ENCODE assay signal across 25 mouse cellular contexts in the genomic region with DNA sequence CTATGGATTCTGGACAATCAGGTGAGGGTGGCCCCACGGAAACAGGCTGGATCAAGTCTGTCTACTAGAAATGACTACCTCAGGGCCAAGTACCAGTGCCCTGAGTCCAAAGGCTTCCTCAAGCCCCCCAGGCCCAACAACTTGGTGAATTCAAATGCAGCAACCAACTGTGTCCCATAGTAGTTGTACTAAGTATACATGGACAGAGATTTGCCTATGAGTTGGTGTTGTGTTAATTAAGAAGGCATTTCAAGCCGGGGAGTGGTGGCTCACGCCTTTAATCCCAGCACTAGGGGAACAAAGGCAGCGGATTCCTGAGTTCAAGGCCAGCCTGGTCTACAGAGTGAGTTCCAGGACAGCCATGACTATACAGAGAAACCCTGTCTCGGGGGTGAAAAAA.
DNase-seq lines count a peak whose midpoint lies in the region; ATAC-seq and TF ChIP-seq lines count a peak whose summit lies in the region.
"Had no signal": no experiment of that assay in that cellular context is flagged by ENCODE, and none has a peak within 500 bp of the region (broad histone marks: within the 10 kb centered on the region; RNA-seq: fewer than 3 reads in every experiment).

No protein-coding gene starts in this region.

- no peaks in the 10 kb centered on the region for H3K27me3 ChIP-seq in lung, postnatal 0 days (replicated peaks; ENCODE audit: insufficient read depth, low read length)
- no peaks in the 10 kb centered on the region for H3K27me3 ChIP-seq in stomach, postnatal 0 days (ENCODE audit: control insufficient read depth, insufficient read depth, low read length)
- H3K27me3 ChIP-seq: heart, embryonic 12.5 days; heart, embryonic 15.5 days had no signal

- ATAC-seq in lung, postnatal 0 days, result no peak
- ATAC-seq in stomach, postnatal 0 days (ENCODE audit: low FRiP score, low TSS enrichment), result no peak
- ATAC-seq: forebrain, embryonic 14.5 days; forebrain, postnatal 0 days; hindbrain, embryonic 16.5 days; inflammation-experienced regulatory T-cells, adult 6 months; intestine, postnatal 0 days had no signal

- DNase-seq in lung, postnatal 0 days (ENCODE audit: low spot score), result no peak
- no peak for DNase-seq in lung, postnatal 36 days
- peak; percentile 88 for DNase-seq in ZHBTc4 (ENCODE audit: low read depth, low spot score)
- DNase-seq in stomach, postnatal 0 days (ENCODE audit: low spot score), result no peak
- no peak for DNase-seq in left cerebral cortex, adult 11 months (ENCODE audit: low spot score)
- no peak for DNase-seq in layer of hippocampus, adult 18-20 months (ENCODE audit: low spot score in 2 of 2)
- DNase-seq: adrenal gland, adult 2 months; adrenal gland, postnatal 14 days; cerebellum, adult 11-12 months; cerebellum, adult 9-10 months; cerebellum, postnatal 14 days; forebrain, postnatal 0 days; gastrocnemius, adult 2 months; gastrocnemius, postnatal 25 days; heart, adult 18-20 months; heart, postnatal 10 days; heart, postnatal 36 days had no signal

- H3K4me1 ChIP-seq in lung, postnatal 0 days (ENCODE audit: insufficient read depth, low read depth, low read length), result peaks cover 13% of the 10 kb centered on the region; the same call in 1 of the 2 replicates
- H3K4me1 ChIP-seq in stomach, postnatal 0 days (replicated peaks; ENCODE audit: control insufficient read depth, insufficient read depth), result no peaks in the 10 kb centered on the region; the same call in 1 of the 2 replicates
- H3K4me1 ChIP-seq: hindbrain, embryonic 10.5 days had no signal

- WGBS in lung, postnatal 0 days, result 89% methylated on average over 5 of the region's 5 CpGs
- 88% methylated on average over 5 of the region's 5 CpGs for WGBS in stomach, postnatal 0 days

- no peaks in the 10 kb centered on the region for H3K9me3 ChIP-seq in lung, postnatal 0 days (ENCODE audit: low read length)
- H3K9me3 ChIP-seq in stomach, postnatal 0 days (ENCODE audit: control insufficient read depth, low read length), result no peaks in the 10 kb centered on the region
- H3K9me3 ChIP-seq: heart, embryonic 12.5 days; heart, embryonic 15.5 days; hindbrain, embryonic 10.5 days; hindbrain, embryonic 13.5 days had no signal

- H3K27ac ChIP-seq in lung, postnatal 0 days (ENCODE audit: low read length), result 0 out of 2 replicates have a peak overlapping the region, but pooled peaks have one; percentile 11
- H3K27ac ChIP-seq in stomach, postnatal 0 days (replicated peaks), result peak overlapping the region; percentile 24; the same call in 1 of the 2 replicates
- H3K27ac ChIP-seq: gastrocnemius, adult 2 months; heart, embryonic 15.5 days; hindbrain, embryonic 10.5 days; hindbrain, embryonic 13.5 days had no signal

- H3K4me2 ChIP-seq in lung, postnatal 0 days (replicated peaks; ENCODE audit: low read depth, low read length), result no peak overlapping the region
- H3K4me2 ChIP-seq in stomach, postnatal 0 days (replicated peaks; ENCODE audit: low read depth), result no peak overlapping the region
- H3K4me2 ChIP-seq: heart, embryonic 12.5 days; heart, embryonic 15.5 days; hindbrain, embryonic 13.5 days had no signal

- no peaks in the 10 kb centered on the region for H3K36me3 ChIP-seq in lung, postnatal 0 days (ENCODE audit: insufficient read depth, low read length)
- H3K36me3 ChIP-seq in stomach, postnatal 0 days (ENCODE audit: control insufficient read depth, insufficient read depth, low read length), result no peaks in the 10 kb centered on the region
- H3K36me3 ChIP-seq: heart, embryonic 12.5 days; heart, embryonic 15.5 days; hindbrain, embryonic 10.5 days; hindbrain, embryonic 13.5 days had no signal

- no peak for TF ChIP-seq EP300 in lung, postnatal 0 days (IDR thresholded peaks at IDR 0.05)
- TF ChIP-seq EP300 in stomach, postnatal 0 days (optimal IDR thresholded peaks at IDR 0.05), result no peak

- no peak overlapping the region for H3K4me3 ChIP-seq in lung, postnatal 0 days (ENCODE audit: low read depth, low read length)
- no peak overlapping the region for H3K4me3 ChIP-seq in stomach, postnatal 0 days (ENCODE audit: low read depth, low read length)
- H3K4me3 ChIP-seq: gastrocnemius, adult 2 months; heart, embryonic 12.5 days; heart, embryonic 15.5 days; hindbrain, embryonic 10.5 days; hindbrain, embryonic 13.5 days had no signal

- no peak overlapping the region for H3K9ac ChIP-seq in lung, postnatal 0 days (replicated peaks; ENCODE audit: low read depth)
- H3K9ac ChIP-seq in stomach, postnatal 0 days (ENCODE audit: low read length), result no peak overlapping the region
- H3K9ac ChIP-seq: forebrain, postnatal 0 days; heart, embryonic 12.5 days; heart, embryonic 15.5 days; hindbrain, embryonic 13.5 days had no signal

- no peak for TF ChIP-seq CTCF in lung, postnatal 0 days (IDR thresholded peaks at IDR 0.05)
- no peak for TF ChIP-seq CTCF in stomach, postnatal 0 days (IDR thresholded peaks at IDR 0.05; ENCODE audit: low read depth)
